Mouse (Mus musculus) macrophage (primary cell): ENCODE results near the gene Dennd6a. TPM values are rescaled to one million over a fixed set of nuclear protein-coding genes. Genes with fewer than 3 reads are reported as not detected.
A peak's percentile ranks its signal among the peaks of the same experiment; 100 is the strongest.

Experiments used
- H3K27ac ChIP-seq: fragments of 350-480 bp; formaldehyde crosslinking; 2 replicates; pipeline ENCODE4 v1.9.0; 2021
- H3K36me3 ChIP-seq: fragments of 350-480 bp; formaldehyde crosslinking; 2 replicates; pipeline ENCODE4 v1.9.0; 2021; ENCODE audit errors: inconsistent target
- H3K4me3 ChIP-seq: fragments of 350-480 bp; formaldehyde crosslinking; 2 replicates; pipeline ENCODE4 v1.9.0; 2021; ENCODE audit errors: inconsistent target
- H3K79me2 ChIP-seq: fragments of 350-480 bp; formaldehyde crosslinking; 2 replicates; pipeline ENCODE4 v1.9.0; 2021; ENCODE audit errors: inconsistent target
- WGBS: methylation state at CpG from one replicate; pipeline ENCODE4 v1.1.7; 2026; ENCODE audit warnings: inconsistent platforms; ENCODE audit not compliant: missing documents; 5-methylcytosine and 5-hydroxymethylcytosine counted together
- polyA plus RNA-seq: library from polyadenylated mRNA; stranded (reverse); fragments of 250-400 nt; gene quantifications from 3 replicates; pipeline ENCODE4 v1.2.4, GENCODE M21; 2018; ENCODE audit warnings: inconsistent platforms

The Dennd6a gene
- polyA plus RNA-seq, 1 experiment from 2014 or later, result 25.6 TPM

- Histone ChIP-seq H3K27ac (no peak overlapping the region), H3K36me3 (no peaks in the 10 kb centered on the region), H3K4me3 (no peak overlapping the region), H3K79me2 (no peaks in the 10 kb centered on the region)
- WGBS, result 97% methylated on average over 8 of the region's 8 CpGs
Observed at GRCm38 (mm10) chr14:26550712-26551111, 22.9 kb upstream of the Dennd6a start.

DNA sequence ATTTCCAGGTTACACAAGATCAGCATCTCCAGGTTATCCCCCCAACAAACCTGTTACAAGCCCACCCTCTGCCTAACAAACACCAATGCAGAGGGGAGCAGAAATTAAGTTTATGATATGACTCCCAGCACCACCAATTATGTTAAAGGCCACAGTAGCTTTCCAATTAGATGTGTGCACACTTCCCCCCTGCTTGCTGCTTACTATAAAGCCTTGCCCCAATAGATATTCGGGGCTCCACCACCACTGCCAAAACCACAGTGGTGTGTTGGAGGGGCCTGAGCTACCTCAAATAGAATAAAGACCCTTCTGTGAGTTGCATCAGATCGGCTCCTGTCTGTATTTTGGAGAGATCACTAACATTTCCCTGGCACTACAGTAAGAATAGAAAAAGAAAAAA, 21.2 kb upstream of the Dennd6a start:
- 91% methylated on average over 2 of the region's 2 CpGs for WGBS
- H3K79me2 ChIP-seq, result no peaks in the 10 kb centered on the region
- no peak overlapping the region for H3K27ac ChIP-seq
- no peak overlapping the region for H3K4me3 ChIP-seq
- H3K36me3 ChIP-seq, result no peaks in the 10 kb centered on the region

DNA sequence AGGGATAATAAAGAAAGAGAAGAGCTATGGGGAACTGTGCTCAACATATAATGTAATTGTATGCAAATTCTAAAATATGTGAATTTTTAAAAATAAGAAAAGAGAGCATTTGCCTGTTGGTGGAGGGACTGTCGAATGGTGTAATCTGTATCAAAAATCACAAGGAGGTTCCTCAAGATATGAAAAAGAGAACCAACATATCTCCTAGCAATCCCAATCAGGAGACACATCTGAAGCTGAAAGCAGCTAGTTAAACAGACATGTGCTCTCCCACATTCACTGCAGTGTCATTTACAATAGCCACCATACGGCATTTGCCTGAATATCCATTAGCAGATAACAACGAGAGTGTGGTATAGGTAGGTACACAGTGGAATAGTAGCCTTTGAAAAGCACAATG, 20.8 kb upstream of the Dennd6a start:
- H3K4me3 ChIP-seq, result no peak overlapping the region
- H3K36me3 ChIP-seq, result no peaks in the 10 kb centered on the region
- H3K79me2 ChIP-seq, result no peaks in the 10 kb centered on the region
- no peak overlapping the region for H3K27ac ChIP-seq
- 84% methylated on average over 3 of the region's 3 CpGs for WGBS

DNA sequence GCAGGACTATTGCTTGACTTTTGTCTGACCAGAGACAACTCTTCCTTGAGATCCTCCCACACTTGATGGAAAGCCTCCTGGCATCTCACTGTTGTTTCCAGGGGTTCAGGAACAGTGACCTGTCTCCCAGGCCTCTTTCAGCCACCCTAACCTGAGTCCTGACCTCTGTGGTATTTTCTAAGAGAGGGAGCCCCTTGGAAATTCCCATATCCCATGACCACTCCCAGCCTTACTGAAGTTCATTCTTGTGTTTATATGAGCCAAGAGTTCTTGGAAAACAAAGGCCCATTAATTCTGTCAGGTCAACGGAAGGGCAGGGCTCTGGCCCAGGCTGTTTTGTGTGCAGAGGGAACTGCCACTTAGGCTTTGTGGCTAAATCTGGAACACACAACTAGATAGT, 16.1 kb upstream of the Dennd6a start:
- no peak overlapping the region for H3K27ac ChIP-seq
- WGBS, result 100% methylated on average over 1 of the region's 1 CpGs
- no peaks in the 10 kb centered on the region for H3K36me3 ChIP-seq
- no peaks in the 10 kb centered on the region for H3K79me2 ChIP-seq
- no peak overlapping the region for H3K4me3 ChIP-seq

DNA sequence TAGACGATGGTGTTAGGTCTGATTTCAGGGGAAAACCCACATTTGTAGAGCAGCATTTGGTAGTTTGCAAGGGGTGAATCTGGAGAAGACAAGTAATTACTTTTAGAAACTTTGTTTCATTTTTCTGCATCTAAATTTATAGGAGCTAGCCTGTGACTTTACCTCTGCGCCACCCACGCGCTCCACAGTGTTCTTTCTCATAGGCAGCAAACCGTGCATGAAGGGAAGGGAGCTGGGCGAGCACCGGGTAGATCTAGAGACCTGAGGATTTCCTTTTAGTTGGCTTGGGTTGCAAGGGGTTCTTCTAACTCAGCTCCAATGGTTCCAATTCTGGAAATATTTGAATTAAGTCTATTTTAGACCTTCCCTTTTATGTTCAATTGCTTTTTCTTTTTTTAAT, 15.1 kb upstream of the Dennd6a start:
- H3K79me2 ChIP-seq, result no peaks in the 10 kb centered on the region
- H3K36me3 ChIP-seq, result no peaks in the 10 kb centered on the region
- no peak overlapping the region for H3K4me3 ChIP-seq
- no peak overlapping the region for H3K27ac ChIP-seq
- 92% methylated on average over 7 of the region's 7 CpGs for WGBS

DNA sequence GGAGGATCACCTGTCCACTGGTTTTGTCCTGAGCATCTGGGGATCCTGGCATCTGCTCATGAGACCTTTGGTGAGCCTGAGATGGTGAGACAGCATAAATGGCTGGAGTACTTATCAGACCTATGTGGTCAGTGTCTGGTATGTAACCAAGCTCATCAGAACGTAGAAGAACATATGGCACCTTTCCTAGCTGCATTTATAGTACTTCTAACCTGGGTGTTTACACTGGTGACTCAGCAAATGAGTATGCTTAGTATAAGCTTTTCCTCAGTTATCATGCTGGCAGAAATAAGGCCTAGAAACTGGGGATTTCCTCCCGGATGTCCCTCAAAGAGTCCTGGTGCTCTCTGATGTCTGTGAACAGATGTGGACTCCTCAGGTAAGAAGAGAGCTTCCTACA, 11.4 kb upstream of the Dennd6a start:
- H3K4me3 ChIP-seq, result no peak overlapping the region
- H3K27ac ChIP-seq, result no peak overlapping the region
- H3K36me3 ChIP-seq, result no peaks in the 10 kb centered on the region
- H3K79me2 ChIP-seq, result no peaks in the 10 kb centered on the region
- 94% methylated on average over 2 of the region's 2 CpGs for WGBS

GRCm38 (mm10) chr14:26569880-26570279, 3.8 kb upstream of the Dennd6a start:
- Histone ChIP-seq H3K4me3 (no peak overlapping the region), H3K27ac (no peak overlapping the region), H3K79me2 (no peaks in the 10 kb centered on the region), H3K36me3 (no peaks in the 10 kb centered on the region)
- 90% methylated on average over 4 of the region's 4 CpGs for WGBS

DNA sequence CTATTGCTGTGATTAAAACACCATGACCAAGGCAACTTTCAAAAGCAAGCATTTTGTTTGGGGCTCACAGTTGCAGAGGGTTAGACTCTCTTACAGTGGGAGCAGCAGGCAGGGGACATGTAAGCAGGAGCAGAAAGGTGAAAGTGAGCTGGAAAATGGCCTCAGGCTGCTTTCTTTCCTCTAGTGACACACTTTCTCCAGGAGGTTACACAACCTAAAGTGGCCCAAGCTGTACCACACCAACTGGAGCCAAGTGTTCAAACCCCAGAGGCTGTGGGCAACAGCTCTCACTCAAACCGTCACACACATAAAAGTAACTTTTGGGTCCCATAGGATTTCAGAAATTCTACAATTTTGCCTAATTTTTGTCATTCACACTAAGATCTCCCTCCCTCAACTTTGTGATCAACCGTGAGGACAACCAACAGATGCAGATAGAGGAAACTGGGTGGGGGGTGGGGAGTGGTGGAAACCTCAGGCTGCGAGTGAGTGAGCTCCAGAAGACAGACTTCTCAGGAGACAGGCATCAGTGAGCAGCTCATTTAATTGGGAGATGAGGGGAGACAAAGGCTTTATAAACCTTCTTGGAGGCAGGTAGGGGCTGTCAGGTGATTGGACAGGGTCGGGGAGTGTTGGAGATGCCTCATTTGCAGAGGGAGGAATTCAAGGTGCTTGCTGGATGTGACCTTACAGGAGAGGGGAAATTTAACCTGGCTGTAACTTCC, 1.5 kb upstream of the Dennd6a start:
- Histone ChIP-seq H3K27ac (no peak overlapping the region), H3K4me3 (no peak overlapping the region), H3K79me2 (no peaks in the 10 kb centered on the region), H3K36me3 (no peaks in the 10 kb centered on the region)
- 44% methylated on average over 3 of the region's 4 CpGs for WGBS

DNA sequence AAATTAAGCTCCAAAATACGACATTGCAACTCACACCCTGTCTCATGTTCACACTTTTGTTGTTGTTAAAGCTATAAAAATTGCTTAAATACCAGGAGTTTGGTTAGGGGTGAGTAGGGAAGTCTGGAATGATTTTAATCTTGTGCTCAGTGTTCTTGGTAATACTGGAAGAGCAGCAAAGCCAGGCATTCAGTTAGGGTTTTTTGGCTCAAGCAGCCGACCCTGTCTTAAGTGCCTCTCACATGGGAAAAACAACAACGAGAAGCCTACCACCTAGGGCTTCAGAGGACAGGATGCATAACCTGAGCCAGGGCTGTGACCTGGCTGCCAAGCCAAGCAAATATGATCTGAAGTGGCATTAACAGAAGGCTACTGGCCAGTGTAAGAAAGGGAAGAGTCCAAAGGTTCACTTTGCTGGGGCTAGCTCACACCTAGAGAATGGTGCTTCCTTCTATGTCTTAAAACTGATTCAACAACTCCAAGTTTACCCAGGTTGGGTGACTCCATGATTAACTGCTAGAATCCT, 2.7 kb downstream of the Dennd6a start:
- Histone ChIP-seq H3K27ac (no peak overlapping the region), H3K79me2 (peaks cover 12% of the 10 kb centered on the region), H3K4me3 (no peak overlapping the region), H3K36me3 (no peaks in the 10 kb centered on the region)
- WGBS, result 88% methylated on average over 3 of the region's 3 CpGs

DNA sequence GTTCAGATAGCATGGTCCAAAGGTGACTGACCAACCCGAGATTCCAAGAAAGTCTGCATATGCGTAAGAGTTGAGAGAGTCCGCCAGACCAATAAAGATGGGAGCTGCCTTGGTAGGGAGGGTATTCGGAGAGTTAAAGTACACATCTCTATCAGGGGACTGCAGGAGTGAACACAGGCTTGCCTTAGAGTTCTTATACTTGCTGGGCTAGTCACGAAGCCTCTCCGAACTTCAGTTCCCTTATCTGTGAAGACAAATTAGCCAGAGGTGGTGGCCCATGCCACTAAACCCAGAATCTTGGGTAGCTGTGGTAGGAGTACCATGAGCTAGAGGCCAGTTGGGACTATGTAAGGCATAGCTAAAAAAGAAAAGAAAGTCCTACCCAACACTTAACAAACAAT, 5.1 kb downstream of the Dennd6a start:
- Histone ChIP-seq H3K27ac (peak overlapping the region; percentile 10; the same call in 1 of the 2 replicates), H3K36me3 (no peaks in the 10 kb centered on the region), H3K4me3 (no peak overlapping the region), H3K79me2 (peaks cover 37% of the 10 kb centered on the region)
- WGBS, result 66% methylated on average over 6 of the region's 6 CpGs

- peak overlapping the region; percentile 82 for H3K27ac ChIP-seq
- peaks cover 46% of the 10 kb centered on the region for H3K79me2 ChIP-seq
- WGBS, result 1% methylated on average over 66 of the region's 79 CpGs
- no peaks in the 10 kb centered on the region for H3K36me3 ChIP-seq
- peak overlapping the region; percentile 44 for H3K4me3 ChIP-seq
Observed at GRCm38 (mm10) chr14:26579346-26580343, 6.0 kb downstream of the Dennd6a start.

- Histone ChIP-seq H3K79me2 (peaks cover 86% of the 10 kb centered on the region), H3K27ac (no peak overlapping the region), H3K36me3 (peaks cover 6% of the 10 kb centered on the region; the same call in 1 of the 2 replicates), H3K4me3 (no peak overlapping the region)
- 91% methylated on average over 1 of the region's 3 CpGs for WGBS
Observed at GRCm38 (mm10) chr14:26583645-26584044, 10.0 kb downstream of the Dennd6a start.

DNA sequence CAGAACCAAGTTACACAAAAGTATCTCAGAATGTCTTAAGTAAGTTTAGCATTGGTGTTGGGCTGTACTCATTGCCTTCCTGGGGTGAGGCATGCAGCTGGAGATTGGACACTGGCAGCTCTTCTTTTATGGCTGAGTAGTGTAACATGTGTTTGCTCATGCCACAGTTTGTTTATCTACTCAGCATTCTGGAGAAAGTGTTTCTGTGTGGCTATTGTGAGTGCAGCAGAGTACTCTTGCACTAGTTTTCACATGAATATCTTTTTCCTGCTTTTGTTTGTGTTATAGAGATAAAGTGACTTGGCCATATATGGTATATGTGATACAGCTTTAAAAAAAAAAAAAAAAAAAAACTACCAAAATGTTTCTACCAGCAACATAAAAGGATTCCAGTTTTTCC, 13.5 kb downstream of the Dennd6a start:
- H3K27ac ChIP-seq, result no peak overlapping the region
- peaks cover 100% of the 10 kb centered on the region for H3K79me2 ChIP-seq
- peaks cover 7% of the 10 kb centered on the region; the same call in 1 of the 2 replicates for H3K36me3 ChIP-seq
- no peak overlapping the region for H3K4me3 ChIP-seq

GRCm38 (mm10) chr14:26591353-26591752, 17.7 kb downstream of the Dennd6a start:
- Histone ChIP-seq H3K27ac (no peak overlapping the region), H3K36me3 (peaks cover 15% of the 10 kb centered on the region), H3K79me2 (peaks cover 68% of the 10 kb centered on the region), H3K4me3 (no peak overlapping the region)
